Mouse (Mus musculus) right cerebral cortex, postnatal 14 days (tissue): ENCODE measurements around the gene Dnah3.

ENCODE experiments used
- DNase-seq: peaks from one replicate; pipeline ENCODE4 v3.0.0; 2022

Gene Dnah3

DNA sequence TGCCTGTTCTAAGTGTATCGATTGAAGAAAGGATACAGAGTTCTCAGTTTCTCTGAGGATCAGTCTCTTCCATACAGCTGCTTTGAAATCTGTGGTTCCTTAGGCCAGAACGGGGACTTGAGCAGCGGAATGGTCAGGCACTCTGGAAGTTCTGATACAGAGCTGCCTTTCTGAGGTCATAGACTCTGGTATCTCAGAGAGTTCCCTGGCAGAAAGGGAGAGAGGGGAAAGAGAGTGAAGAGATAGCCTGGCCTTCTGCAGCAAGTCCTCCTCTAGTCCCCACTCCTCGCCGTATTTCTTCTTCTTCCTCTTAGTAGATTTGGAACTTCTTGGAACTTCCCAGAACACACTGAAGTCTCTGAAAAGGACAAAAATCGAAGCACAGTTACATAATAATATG, at the start of gene Dnah3:
TSS of gene Dnah3 (minus strand) at position 101 of the 400 bp plus-strand sequence.
- DNase-seq: no peak

DNA sequence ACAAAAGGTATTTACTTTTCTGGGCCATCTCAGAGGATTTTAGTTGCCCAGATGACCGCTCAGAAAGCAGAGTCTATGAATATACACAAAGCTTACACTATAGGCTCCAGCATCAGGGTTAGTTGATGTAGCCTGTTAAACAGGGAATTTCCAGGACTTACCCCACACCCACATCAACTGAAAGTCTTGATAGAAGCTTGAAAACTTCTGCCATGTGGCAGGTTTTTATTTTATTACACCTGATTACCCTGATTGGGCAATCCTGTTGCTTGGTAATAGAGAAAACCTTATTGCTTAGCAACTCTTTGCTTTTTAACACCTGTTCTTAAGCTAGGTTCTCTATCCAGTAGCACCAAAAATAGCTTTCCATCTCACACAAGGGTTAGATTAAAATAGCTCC, 47.7 kb upstream of the Dnah3 start:
- DNase-seq: no peak

DNA sequence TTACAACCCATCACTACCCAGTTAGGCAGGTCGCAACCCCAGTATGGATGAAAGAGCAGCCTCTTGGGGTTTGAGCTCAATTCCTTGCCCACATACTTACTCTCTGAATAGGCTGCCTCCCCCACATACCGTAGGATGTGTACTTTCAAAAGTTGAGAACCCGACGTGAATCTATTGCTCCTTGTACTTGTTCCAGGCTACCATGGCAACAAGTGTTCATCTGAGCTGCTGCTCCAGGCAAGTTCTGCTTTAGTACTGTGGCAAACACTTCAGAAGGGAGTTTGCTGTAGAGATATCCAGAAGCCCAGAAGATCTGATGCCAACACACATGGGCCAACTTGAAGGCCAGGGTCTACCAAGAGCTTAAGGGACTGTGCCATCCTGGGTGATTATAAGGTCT, 33.9 kb upstream of the Dnah3 start:
- no peak for DNase-seq

DNA sequence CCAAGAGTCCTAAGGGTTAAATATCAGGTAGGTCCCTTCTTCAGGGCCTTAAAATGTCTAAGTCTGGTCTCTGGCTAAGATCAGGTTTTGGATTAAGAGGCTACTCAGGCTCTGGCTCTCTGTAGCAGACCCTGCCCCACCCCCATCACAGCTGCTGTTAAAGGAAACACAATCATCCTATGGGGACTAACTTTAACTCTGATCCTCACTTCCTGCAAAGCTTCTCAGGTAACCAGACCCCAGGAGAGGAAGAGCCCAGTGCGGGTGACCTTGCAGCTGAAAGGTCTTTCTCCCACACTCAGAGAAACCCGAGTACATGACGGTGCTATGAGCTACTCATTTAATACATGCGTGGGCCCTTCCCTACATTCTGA, 32.6 kb upstream of the Dnah3 start:
- DNase-seq: no peak

DNA sequence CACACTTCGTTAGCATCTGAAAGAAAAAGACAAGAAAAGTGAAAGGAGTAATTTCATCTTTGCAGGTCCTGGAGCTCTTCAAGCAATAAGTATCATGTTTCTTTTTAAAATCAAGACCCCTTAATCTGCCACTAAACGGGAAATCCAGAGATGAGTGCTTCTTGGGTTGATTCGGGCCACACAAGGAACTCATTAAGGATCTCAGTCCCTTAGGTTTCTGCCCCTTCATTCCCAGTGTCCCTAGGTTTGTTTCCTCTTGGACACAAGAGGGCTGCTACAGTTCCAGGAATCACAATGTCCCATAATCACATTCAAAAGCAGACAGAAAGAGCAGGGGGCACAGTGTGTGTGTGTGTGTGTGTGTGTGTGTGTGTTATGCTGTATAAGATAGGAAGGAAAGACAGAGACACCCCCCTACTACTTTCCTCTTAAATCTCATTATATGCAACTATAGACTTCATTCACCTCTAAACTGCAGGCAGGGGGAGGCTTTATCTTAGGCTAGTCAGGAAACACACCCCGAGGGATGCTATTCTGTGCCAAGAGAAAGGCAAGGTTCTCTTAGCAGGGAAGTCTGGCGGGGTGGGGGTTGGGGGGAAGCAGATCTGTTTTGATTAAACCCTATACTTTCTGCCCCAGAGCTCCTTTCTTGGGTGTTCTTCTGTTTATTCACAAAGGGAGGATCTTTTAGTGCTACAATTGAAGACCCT, 32.1 kb upstream of the Dnah3 start:
- no peak for DNase-seq

DNA sequence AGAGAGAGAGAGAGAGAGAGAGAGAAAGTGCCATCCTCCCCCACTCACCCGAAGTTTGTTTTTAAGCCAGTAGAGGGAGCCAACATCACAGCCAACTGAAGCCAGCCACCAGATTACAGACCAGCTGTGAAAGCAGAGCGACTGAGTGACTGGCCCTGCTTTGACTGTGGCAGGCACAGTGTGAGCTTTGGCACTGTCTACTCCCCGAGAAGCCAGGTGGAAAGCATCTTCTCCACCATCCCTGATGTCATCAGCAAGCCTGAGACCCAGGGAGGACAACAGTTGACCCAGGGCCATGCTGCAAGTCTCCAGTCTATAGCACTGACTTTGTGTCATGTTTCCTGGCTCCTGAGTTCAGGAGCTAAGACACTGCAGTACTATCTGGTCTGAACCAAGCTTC, 29.8 kb upstream of the Dnah3 start:
- DNase-seq: peak; percentile 67

DNA sequence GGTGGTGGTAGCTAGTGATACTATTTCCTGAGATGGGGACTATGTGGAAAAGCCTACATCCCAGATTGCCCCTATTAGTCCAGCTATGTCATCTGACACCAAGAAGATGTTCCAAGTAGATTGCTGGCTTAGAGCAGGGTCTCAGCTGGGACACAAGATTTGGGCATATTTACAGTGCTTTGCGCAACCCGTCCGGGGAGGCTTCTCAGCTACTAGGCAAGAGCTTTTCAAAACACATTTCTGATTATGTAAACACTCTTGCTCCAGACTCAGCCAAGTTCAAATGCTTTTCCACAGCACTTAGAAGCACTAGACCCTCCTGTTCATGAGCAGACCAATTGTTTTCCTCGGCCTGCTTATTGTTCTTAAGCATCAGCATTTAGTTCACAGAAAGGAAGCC, 28.7 kb upstream of the Dnah3 start:
- DNase-seq: no peak

DNA sequence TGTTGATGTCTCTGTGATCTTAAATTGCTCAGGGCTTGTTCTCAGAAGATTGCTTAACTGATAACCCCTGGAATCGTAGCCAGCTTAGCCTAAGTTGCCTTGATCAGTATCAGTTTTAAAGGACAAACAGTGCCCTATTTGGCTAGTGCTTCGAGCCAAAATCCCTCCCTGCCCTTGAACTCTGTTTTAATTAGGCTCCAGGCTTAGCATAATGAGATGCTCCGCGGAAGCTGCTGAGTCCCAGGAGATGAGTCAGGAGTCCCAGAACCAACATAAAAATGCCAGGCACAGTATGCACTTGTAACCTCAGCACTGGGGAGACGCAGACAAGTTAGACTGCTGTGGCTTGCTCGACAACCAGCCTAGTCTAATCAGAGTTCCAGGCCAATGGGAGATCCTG, 22.4 kb upstream of the Dnah3 start:
- no peak for DNase-seq

DNA sequence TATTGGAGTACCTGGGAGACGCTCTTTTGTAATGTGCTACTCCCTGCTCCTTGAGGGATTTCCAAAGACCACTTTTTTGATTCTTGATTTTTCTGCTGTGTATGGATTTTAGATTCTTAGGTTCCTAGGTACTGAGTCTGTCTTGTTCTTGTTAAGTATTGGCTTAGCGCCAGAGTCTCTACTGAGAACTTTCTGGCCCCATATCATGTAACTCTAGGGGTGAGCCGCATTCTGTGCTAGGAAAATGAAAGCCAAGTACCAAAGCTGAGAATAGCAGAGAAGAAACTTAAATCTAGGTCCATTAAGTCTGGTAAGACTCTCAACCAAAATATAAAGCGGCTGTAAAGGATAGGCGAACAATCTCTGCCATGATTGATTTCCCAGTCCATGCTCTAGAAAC, 21.9 kb upstream of the Dnah3 start:
- DNase-seq: no peak

DNA sequence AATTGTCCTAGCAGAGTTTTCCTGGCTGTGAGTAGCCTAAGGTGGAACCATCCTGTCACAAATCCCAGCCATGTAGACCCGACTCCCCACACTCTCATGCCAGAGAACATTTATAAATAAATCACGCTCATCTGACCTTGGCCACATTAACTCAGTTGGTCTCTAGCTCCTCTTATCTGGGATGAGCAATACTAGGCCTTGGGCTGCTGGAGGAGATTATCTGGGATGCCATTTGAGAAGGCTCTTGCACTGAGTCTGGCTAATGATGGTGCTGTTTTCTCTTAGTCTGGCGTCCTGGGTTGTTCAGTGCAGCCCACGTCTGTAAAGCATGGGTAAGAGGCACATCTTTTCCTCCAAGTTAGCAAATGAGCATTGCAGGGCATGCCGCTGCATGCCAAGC, 14.6 kb upstream of the Dnah3 start:
- no peak for DNase-seq

DNA sequence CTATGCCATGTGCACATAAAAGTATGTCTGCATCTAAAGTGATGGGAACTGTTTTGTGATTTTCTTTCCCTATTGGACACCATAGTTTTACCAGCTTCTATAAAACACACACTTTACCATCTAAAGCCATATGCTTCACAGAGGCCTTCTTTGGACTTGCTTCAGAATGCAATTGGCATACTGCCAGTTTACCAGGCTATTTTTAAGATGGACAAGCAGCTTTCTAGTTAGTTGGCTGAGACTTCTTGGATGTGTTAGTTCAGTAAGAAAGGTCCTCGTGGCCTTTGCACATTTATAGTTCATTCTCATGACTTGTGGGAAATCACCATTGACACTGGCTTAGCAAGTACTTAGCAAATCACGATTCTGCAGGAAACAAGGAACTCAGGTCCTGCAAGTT, 11.3 kb upstream of the Dnah3 start:
- no peak for DNase-seq

DNA sequence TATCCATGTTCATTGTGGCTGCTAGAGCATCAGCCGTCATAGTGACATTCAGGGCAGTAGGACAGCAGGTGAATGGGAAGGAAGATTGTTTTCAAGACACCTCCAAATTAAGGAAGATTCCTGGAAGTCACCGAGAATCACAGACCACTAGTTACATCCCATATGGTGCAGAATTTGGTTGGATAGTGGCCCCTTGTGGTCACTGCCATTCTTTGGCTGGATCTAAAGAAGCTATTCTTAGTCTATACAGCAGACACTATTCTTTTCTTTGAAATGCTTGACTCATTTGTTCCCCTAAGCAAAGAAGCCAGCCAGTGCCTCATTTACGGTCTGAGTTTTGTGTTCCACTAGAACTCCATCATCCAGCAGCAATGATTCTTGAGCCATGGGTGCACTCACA, 9.9 kb upstream of the Dnah3 start:
- no peak for DNase-seq

DNA sequence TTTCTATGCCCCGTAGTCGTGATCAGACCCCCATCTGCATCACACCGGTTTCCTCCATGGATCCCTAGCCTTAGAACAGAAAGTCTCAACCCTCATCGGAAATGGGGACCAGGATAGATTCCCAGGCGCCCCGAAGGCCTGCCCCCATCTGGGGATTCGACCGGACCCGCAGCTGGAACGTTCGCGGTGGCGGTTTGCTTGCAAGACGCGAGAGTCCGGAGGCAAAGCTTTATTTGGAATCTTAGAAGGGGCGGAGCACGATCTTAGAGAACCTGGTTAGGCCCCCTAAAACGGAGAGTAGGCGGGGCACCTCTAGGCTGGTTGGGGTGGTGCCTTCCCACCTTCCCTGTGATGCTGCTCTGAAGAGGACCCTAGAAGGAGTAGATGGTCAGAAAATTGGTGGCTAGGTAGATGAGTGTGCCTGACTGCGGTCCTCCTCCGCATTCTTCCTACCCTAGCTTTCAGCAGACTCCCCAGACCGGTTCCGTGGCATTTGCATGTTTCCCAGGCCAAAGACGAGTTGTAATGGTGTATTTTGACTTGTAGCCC, 8.0 kb upstream of the Dnah3 start:
- no peak for DNase-seq

DNA sequence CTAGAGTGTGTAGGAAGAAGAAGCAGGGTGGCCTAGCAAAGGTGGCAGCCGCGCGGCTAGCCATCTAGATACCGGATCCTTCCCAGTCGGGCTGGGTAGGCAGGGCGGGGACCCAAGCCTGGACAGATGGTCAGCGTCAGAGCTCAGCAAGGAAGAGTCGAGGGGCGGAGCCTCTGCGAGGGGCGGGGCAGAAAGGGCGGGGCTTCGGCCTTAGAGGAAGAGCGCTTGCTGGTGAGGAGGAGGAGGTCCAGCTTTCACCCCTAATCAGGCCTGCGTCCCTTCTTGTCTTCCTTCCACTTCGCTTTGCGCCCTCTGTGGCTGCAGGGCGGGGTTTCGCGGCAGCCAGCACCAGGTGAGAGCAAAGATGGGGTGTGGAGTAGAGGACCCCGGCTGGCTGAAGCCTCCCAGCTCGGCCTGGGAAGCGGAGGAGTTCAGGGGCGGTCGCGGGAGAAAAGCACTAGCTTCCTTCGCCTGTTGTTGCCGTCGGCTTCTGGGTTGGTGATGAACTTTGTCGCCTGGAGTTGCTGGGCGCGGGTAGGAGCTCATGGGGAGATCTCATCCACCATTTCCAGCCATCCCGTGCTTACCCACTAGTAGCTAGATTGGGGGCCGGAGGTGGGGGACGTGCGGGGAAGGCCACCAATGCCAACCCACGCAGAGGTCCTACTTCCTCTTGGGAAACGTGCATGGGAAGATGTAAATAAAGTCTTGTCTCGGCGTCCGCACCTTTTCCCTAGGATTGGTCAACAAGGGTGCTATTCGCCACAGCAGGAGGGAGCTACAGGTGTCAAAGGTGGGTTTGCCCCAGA, 7.3 kb upstream of the Dnah3 start, which contains the start of gene Tmem159:
TSS of gene Tmem159 (plus strand) at position 190 of the 809 bp plus-strand sequence.
- peak; percentile 46 for DNase-seq

DNA sequence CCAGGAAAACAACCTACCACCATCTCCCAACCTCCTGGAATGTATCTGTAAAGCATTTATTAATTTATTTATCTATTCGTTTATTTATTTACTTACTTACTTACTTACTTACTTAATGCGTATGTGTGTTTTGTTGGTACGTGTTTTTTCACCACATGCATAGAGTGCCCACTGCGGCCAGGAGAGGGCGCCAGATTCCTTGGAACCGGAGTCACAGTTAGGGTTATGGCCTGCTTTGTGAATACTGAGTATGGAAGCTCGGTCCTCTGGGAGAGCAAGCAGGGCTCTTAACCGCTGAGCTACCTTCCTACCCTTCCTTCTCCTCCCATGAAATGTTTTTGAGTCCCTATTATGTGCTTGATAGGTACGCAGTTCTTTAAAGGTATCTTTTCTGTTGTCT, 3.3 kb upstream of the Dnah3 start:
- peak; percentile 71 for DNase-seq

DNA sequence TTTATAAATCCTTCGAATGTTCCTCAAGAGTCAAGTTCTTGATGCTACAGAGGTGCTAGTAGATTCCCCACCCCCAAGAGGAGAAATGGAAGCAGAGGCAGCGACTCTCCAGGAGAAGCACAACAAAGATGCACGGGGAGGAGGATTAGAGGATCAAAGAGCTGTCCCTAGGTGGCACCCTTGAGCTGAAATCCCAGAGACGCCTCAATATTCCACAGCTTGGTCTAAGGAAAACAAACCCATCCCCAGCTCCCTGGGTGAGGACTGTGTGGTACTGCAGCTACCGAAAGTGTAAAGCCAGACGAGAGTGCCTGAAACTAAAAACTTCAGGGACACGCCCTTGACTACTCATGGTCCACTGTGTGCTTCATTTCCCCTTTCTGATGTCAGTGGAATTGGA, 2.8 kb upstream of the Dnah3 start:
- peak; percentile 63 for DNase-seq

DNA sequence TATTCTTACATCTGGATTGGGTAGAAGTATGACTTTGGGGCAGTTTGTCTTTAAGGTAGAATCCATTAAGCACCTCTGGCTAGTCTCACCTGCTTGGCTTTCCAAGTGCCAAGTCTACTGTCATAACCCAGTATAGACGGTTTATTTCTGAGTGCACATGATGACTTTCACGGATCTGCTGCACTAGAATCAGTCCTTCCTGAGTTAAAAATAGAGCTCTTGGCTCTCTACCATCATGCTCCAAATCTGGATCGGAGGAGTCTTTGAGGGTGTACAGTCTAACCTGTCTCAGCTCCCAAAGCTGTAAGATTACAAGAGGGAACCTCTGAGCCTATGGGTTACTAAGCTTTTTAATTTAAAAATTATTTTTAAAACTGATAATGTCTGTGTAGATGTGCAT, 864 bp downstream of the Dnah3 start:
- DNase-seq: no peak

DNA sequence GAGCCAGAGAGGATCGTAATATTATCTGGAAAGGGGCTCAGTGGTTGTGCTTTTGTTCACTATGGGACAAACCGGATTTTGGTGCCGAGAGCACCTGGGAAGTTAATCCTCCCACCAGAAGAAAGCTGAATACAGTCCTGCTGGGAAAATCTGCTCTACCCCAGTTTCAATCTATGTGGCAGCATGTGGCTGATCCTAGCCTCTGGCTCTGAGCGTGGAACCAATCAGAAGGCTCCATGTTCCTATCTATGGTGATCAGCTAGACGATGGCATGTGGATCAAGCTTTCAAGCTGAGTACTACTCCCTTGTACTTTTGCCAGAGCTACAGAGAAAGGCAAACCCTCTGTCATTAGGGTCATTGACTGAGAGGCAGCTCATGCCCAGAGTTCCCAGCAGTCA, 2.0 kb downstream of the Dnah3 start:
- no peak for DNase-seq

DNA sequence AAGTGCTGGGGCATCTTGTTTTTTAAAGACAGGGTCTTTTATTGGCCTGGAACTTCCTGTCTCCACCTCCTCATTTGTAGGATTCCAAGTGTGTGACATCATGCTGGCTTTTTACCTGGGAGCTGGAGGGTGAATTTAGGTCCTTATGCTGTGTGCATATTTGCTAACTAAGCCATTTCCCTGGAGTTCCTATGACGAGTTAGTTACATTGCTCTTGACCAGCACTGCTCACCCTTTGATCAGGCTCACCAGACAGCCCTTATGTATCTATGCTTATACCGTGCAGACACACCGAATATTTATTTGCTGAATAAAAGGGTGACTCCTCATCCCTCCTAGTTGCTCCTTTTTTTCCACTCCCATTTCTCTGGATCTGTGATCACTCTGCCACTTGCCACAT, 14.9 kb downstream of the Dnah3 start:
- DNase-seq: no peak

DNA sequence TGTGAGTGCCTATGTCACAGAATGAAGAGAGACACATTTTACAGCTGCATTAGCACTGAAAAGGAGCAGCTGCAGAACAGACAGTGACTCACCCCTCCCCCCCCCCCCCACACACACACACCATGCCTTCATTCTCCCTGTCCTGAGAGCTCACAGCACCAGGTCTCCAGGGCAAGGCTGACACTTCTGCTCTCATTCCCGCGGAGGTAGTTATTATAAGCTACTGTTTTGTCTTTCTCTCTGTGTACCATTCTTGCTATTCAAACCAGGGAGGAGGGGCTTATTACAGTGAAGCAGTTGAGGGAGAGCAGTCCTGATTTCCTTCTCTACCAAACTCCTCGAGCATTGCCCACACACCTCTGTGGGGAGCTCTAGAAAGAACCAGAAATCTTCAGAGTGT, 25.9 kb downstream of the Dnah3 start:
- no peak for DNase-seq

DNA sequence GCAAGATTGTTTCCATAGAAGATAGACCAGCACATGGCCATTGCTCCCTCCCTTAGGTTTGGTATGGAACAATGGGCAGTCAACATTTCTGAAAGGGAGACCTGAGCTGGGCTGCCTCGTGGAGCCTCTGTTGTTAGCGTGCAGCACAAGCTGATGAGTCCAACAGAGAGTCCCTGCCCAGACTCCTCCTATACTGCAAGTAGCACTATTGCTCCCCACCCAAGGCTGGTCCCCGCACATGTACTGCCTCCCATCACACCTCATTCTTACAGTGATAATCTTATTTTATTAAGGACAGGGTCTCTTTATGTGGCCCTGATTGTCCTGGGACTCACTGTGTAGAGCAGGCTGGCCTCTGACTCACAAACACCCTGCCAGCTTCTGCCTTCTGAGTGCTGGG, 27.0 kb downstream of the Dnah3 start:
- DNase-seq: no peak

DNA sequence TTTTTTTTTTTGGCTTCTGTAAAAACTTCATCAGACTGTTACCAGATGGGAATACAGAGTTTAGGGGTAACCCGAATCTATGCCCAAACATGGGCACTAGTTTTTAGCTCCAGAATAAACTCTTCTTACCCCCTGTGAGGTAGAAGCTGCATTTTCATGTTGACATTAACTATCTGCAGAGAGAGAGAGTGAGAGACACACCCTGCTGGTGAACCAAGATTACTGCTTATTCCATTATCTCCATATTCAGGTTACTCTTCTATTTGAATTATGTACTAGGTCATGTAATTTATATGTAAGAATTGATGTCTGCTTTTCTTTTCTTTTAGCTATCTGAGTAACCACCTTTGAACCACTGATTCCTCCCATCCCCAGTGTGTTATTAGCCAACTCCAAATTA, 31.0 kb downstream of the Dnah3 start:
- no peak for DNase-seq

DNA sequence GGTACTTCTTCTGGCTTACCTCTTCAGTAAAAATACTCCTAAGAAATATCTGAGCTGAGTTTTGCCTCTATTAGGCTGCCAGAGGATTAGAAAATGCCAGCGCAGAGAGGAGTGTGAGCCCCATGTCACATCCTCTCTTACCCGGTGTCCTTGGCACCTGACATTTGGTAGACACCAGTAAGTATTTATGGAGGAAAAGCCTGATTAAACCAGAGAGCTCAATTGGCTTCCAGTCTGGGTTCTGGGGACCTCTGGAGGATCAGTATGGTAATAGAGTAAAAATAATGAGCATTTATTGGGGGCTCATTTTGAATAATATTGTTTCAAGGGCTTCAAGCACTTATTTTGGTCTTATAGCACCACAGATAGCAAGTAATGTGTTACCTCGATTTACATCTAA, 39.6 kb downstream of the Dnah3 start:
- DNase-seq: no peak

DNA sequence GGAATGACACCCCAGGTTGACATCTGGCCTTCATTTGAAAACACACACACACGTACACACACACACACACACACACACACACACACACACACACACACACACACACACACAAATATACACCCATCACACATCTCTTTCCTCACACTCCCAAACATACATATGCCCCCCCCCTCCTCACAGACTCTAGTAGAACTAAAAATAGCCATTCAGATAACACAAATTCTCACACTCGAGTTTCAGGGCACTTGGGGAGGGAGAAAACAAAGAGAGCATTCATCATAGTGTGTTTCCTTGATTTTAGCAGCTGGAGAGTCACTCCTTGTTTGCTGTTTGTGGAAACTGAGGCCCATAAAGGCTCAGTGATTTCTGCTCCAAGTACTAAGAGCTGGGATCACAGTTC, 41.1 kb downstream of the Dnah3 start:
- DNase-seq: no peak
